Mouse (Mus musculus) bone marrow, adult 2 months (tissue): Measurements from ENCODE around the gene Nipsnap3a.
A peak's percentile ranks its signal among the peaks of the same experiment; 100 is the strongest.

Source experiments
- CTCF ChIP-seq: fragments of 200-500 bp; IDR thresholded peaks from 2 replicates; pipeline ENCODE4 v1.5.1; 2011; ENCODE audit warnings: low read length, control low read depth; ENCODE audit not compliant: control insufficient read depth, insufficient read depth
- POLR2A ChIP-seq: fragments of 200-500 bp; IDR thresholded peaks from 2 replicates; pipeline ENCODE4 v1.6.1; 2011; ENCODE audit warnings: low read depth, mild to moderate bottlenecking, control low read depth, low read length, borderline replicate concordance; ENCODE audit not compliant: control insufficient read depth

DNA sequence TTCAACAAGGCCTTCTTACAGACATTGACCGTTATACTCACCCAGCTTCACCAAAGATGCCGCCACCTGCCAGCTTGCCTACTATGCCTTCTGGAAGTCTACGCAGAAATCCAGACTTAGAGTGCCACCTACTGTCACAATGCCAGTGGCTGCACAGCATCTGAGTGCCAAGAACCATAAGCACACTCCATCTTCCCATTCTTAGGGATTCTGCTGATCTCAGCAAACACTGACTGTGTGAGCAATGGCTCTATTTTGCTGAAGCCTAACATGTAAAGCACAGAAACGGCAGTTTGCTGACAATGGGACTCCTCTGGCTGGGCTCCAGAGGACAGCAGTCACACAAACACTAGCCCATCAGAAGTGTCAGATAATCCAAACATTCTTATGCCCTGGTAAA, 30.4 kb upstream of the Nipsnap3a start:
- TF ChIP-seq CTCF: peak; percentile 46
- TF ChIP-seq POLR2A: no peak
